Mouse (Mus musculus): ENCODE measurements at regions not wholly inside any gene's neighbourhood (a gene's known extent, or its start where the extent isn't known, plus 50 kb on each side); places are given as distances from the start of the nearest gene placed in this dataset.

DNA sequence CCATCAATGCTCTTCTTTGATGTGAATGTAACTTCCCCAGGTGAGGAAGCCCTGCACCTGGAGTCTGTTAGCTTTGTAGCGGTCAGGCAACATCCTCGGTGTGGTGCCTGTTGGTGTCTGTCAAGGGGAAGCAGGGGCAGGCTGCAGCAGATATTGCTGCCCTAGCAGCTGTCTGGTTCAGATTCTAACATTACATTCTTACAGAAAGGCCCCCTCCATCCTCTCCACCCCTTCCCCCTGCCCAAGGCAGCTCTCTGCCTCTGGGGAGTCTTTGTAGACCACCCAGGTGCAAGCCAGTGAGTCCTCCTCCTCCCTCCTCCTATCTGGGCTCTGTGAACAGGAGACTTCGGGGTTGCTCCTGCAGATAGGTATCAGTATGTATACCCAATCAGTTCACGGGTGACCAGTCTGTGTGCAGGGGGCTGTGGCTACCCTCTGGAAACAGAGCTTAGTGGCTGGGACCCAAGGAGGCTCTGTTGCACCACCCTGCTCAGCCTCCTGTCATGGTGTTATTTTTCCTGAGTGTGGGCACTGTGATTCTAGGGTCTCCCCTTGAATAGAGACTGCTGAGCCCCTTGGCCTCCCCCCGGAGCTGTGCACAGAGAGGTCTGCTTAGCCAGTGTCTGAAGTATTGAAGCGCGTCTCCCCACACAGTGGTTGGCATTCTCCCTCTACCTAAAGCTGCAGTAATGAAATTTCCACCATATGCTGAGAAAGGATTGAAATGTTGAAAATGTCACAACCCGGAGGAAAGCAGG is 394.6 kb upstream of the Zmiz1 start:
- Histone ChIP-seq H3K36me3 (no peaks in the 10 kb centered on the region), H3K27me3 (no peaks in the 10 kb centered on the region), H3K4me1 (peaks cover 66% of the 10 kb centered on the region), H3K27ac (peak overlapping the region; percentile 48; the same call in 1 of the 2 replicates), H3K9ac (no peak overlapping the region), H3K4me2 (no peak overlapping the region), H3K9me3 (replicated peaks) (no peaks in the 10 kb centered on the region), H3K4me3 (replicated peaks) (no peak overlapping the region)
- 40% methylated on average over 8 of the region's 8 CpGs for WGBS
- peak; percentile 27; the same call in 1 of the 2 replicates for ATAC-seq (replicated peaks; ENCODE audit: low FRiP score)

DNA sequence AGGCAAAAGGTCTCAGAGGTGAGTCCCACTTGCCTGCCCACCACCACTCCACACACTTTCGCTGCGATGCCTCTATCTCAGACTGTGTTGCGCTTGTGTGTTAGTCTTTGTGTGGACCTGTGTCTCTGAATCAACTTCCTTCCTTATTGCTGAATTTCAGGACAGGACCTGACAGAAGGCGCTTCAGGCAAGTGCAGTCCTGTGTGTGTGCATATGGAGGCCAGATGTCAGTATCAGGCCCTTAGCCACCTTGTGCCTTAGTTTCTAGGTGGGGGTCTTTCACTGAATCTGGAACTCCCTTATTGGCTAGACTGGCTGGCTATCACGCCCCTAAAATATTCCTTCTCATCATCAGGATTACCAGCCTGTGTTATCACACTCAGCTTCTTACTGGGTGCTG is 391.6 kb upstream of the Zmiz1 start:
- Histone ChIP-seq H3K4me1 (peaks cover 59% of the 10 kb centered on the region), H3K4me2 (no peak overlapping the region), H3K4me3 (replicated peaks) (no peak overlapping the region), H3K27ac (no peak overlapping the region), H3K9ac (no peak overlapping the region), H3K9me3 (replicated peaks) (no peaks in the 10 kb centered on the region), H3K27me3 (peaks cover 3% of the 10 kb centered on the region; the same call in 1 of the 2 replicates), H3K36me3 (no peaks in the 10 kb centered on the region)
- 94% methylated on average over 5 of the region's 5 CpGs for WGBS
- ATAC-seq (replicated peaks; ENCODE audit: low FRiP score) = no peak

DNA sequence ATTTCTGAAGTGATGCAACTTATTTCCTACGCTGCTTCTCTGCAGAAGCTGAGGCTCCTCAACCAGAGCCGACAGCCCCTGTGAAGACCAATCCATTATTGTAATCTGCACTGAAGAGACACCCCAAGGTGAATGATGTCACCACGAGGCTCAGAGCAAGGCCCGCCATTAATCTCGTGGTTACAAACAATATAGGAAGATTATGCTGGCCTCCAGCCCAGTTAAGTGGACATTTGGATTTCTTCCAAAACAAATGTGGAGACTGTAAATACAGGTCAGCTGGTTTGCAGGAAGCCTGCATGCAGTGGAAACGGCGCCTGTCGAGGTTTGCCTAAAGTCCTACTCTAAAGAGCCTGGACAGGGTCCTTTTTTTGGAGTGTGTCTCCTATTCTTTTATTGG is 390.6 kb upstream of the Zmiz1 start:
- peaks cover 50% of the 10 kb centered on the region for H3K4me1 ChIP-seq
- ATAC-seq (replicated peaks; ENCODE audit: low FRiP score) = peak; percentile 62
- 38% methylated on average over 8 of the region's 8 CpGs for WGBS
- peaks cover 3% of the 10 kb centered on the region; the same call in 1 of the 2 replicates for H3K27me3 ChIP-seq
- no peaks in the 10 kb centered on the region for H3K36me3 ChIP-seq
- no peaks in the 10 kb centered on the region for H3K9me3 ChIP-seq (replicated peaks)
- peak overlapping the region; percentile 58; the same call in 1 of the 2 replicates for H3K27ac ChIP-seq
- no peak overlapping the region for H3K4me3 ChIP-seq (replicated peaks)
- H3K4me2 ChIP-seq = no peak overlapping the region
- H3K9ac ChIP-seq = no peak overlapping the region

DNA sequence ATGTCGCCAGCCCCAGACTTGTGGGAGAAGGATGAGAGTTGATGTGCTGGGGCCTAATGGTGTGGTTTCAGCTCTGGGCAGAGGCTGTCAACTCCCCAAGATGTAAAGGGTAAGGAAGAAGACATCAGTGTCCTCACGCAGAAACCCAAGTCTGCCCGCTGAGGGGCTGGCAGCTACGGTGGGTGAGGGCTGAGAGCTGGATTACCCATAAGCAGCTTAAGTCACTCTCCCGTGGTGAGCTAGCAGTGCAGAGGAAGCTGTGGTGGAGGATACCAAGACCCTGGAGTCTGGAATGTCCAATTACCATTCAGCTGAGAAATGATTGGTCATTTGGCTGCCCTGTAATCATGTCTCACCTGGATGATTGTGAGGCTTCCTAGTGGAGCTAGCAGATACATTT is 385.8 kb upstream of the Zmiz1 start:
- no peak for ATAC-seq (replicated peaks; ENCODE audit: low FRiP score)
- Histone ChIP-seq H3K36me3 (no peaks in the 10 kb centered on the region), H3K4me3 (replicated peaks) (no peak overlapping the region), H3K4me2 (no peak overlapping the region), H3K9me3 (replicated peaks) (no peaks in the 10 kb centered on the region), H3K4me1 (peaks cover 12% of the 10 kb centered on the region), H3K27me3 (peaks cover 3% of the 10 kb centered on the region; the same call in 1 of the 2 replicates), H3K9ac (no peak overlapping the region), H3K27ac (no peak overlapping the region)
- 65% methylated on average over 5 of the region's 5 CpGs for whole genome bisulfite sequencing

DNA sequence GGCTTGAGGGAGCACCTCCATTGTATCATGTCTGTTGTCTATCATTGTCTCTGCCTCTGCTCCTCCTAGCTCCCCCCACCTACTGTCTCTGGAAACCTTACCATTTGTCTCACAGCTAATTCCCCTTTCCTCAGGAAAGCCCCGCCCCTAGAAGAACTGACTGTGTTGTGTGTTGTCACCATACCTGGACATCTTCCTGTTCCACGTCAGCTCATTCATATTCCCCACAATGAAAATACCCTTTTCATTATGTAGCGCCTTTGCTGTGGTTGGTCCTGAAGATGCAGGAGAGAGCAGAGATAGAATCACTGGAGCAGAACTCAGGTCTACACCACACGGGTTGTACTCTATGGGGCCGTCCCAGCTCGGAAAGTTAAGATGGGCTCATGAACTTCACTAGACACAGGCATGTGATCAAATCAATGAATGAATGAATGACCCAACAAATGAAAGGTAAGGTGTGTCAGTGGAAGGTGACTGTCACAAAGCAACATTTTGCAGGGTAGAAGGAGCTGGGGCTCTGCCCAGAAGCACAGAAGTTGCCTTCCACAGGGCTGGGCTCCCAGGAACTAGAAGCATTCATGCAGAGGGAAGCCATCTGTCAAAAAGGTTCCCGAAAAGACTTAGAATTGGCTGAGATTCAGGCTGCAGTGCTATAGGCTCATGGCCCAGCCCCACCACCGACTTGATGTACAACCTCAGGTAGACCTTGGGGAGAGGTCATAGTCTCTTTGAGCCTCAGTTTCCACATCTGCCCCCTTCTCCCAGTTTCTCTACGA is 384.8 kb upstream of the Zmiz1 start:
- Histone ChIP-seq H3K27me3 (peaks cover 3% of the 10 kb centered on the region; the same call in 1 of the 2 replicates), H3K27ac (no peak overlapping the region), H3K36me3 (no peaks in the 10 kb centered on the region), H3K9me3 (replicated peaks) (no peaks in the 10 kb centered on the region), H3K4me2 (no peak overlapping the region), H3K4me1 (peaks cover 2% of the 10 kb centered on the region; the same call in 1 of the 2 replicates), H3K4me3 (replicated peaks) (no peak overlapping the region), H3K9ac (no peak overlapping the region)
- no peak for ATAC-seq (replicated peaks; ENCODE audit: low FRiP score)
- WGBS = 79% methylated on average over 9 of the region's 9 CpGs

DNA sequence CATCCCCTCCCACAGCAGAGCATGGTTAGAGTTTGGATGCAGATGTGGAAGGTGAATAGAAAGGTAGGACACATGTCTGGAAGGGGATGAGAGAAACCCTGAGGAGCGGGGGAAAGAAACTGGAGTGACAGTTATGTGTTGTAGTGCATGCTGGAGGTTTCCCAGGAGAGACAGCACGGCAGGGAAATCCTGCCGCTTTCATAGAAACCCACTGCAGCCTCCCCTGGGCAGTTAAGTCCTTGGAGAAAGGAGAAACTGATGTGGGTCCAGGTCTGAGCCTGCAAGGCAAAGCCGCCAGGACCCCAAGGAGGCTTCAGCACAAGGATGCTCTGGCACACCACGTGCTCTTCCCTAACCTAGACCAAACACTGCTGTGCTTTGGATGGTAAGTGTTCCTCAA is 384.1 kb upstream of the Zmiz1 start:
- no peak for ATAC-seq (replicated peaks; ENCODE audit: low FRiP score)
- Histone ChIP-seq H3K4me2 (no peak overlapping the region), H3K36me3 (no peaks in the 10 kb centered on the region), H3K27ac (no peak overlapping the region), H3K9me3 (replicated peaks) (no peaks in the 10 kb centered on the region), H3K9ac (no peak overlapping the region), H3K4me3 (replicated peaks) (no peak overlapping the region), H3K4me1 (no peaks in the 10 kb centered on the region), H3K27me3 (peaks cover 3% of the 10 kb centered on the region; the same call in 1 of the 2 replicates)
- WGBS = 82% methylated on average over 5 of the region's 5 CpGs

DNA sequence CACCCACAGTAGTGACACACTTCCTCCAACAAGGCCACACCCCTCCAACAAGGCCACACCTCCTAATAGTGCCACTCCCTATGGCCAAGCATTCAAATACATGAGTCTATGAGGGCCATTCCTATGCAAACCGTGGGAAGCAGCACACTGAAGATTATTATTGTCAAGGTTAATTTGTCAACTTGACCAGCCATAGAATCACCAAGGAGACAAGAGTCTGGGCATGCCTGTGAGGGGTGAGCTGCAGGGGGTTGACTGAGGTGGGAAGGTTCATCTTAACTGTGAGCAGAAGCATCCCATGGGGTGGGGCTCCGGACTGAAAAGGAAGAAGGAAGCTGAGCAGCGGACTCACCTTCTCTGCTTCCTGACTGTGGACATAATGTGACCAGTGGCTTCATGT is 378.6 kb upstream of the Zmiz1 start:
- 87% methylated on average over 3 of the region's 3 CpGs for WGBS
- no peak for ATAC-seq (replicated peaks; ENCODE audit: low FRiP score)
- no peaks in the 10 kb centered on the region for H3K27me3 ChIP-seq
- H3K4me3 ChIP-seq (replicated peaks) = no peak overlapping the region
- H3K9me3 ChIP-seq (replicated peaks) = no peaks in the 10 kb centered on the region
- H3K36me3 ChIP-seq = no peaks in the 10 kb centered on the region
- no peak overlapping the region for H3K27ac ChIP-seq
- H3K4me1 ChIP-seq = no peaks in the 10 kb centered on the region
- H3K4me2 ChIP-seq = no peak overlapping the region
- H3K9ac ChIP-seq = no peak overlapping the region

DNA sequence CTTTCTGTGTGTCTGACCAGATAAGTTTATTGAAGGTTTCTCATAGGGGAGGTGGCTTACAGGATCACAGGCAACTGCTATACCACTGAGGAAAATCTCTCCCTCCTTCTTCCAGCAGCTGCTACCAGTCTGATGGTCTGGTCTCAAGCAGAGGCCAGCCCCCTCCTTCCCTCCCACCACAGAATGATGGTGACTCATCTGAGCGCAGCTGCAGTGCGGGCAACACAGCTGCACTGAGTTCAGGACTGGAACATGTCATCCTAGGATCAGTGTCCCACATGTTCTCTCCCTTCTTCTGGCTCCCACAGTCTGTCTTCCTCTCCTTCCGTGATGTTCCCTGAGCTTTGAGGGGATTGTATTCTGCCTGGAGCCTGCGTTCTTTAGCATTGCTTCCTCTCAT is 375.1 kb upstream of the Zmiz1 start:
- Histone ChIP-seq H3K4me1 (no peaks in the 10 kb centered on the region), H3K4me3 (replicated peaks) (no peak overlapping the region), H3K27me3 (no peaks in the 10 kb centered on the region), H3K9me3 (replicated peaks) (no peaks in the 10 kb centered on the region), H3K27ac (no peak overlapping the region), H3K36me3 (no peaks in the 10 kb centered on the region), H3K9ac (no peak overlapping the region), H3K4me2 (no peak overlapping the region)
- 82% methylated on average over 4 of the region's 4 CpGs for WGBS
- ATAC-seq (replicated peaks; ENCODE audit: low FRiP score) = no peak

DNA sequence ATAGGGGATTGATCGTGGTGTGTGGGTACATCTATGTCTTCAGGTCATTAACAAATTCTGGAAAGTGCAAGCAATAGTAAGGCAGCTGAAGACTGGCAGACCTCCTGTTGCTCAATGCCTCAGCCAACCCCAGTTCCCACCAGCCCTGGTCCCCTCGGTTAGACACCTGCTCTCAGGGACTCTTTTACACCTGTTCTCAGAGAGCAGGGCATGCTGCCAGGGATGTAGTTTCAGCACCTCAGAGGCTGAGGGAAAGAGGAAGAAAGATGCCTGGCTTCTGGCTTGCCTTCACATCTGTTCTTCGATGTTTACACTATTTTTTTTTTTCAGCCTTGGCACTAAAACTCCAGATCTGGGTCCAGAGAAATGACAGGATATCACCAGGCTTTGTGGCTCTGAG is 362.2 kb upstream of the Zmiz1 start:
- ATAC-seq (replicated peaks; ENCODE audit: low FRiP score) = no peak
- Histone ChIP-seq H3K27me3 (no peaks in the 10 kb centered on the region), H3K27ac (no peak overlapping the region), H3K4me2 (no peak overlapping the region), H3K36me3 (no peaks in the 10 kb centered on the region), H3K4me3 (replicated peaks) (no peak overlapping the region), H3K9ac (no peak overlapping the region), H3K4me1 (peaks cover 4% of the 10 kb centered on the region), H3K9me3 (replicated peaks) (0 out of 2 replicates have a peak, but pooled peaks cover 3% of the 10 kb centered on the region)
- WGBS = 86% methylated on average over 3 of the region's 3 CpGs

DNA sequence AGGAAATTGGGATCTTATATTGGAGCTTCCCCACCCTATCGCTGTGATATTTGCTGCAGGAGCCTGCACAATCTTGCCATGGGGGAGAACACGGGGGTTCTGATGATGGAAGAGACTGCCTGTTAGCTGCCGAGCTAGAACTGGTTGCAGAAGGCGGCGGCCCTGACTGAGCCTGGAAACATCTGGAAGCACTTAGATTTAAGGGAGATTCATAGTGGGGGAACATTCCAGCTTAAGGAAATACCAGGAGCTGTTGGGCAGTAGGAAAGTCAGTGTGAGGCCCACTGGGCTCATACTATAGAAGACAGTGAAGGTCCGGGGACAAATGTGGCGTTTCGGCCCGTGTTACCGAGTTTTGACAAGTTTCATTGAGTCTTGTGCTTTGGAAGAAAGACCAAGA is 353.6 kb upstream of the Zmiz1 start:
- Histone ChIP-seq H3K9me3 (replicated peaks) (no peaks in the 10 kb centered on the region), H3K4me1 (peaks cover 46% of the 10 kb centered on the region), H3K4me2 (no peak overlapping the region), H3K27me3 (no peaks in the 10 kb centered on the region), H3K4me3 (replicated peaks) (no peak overlapping the region), H3K27ac (no peak overlapping the region), H3K9ac (no peak overlapping the region), H3K36me3 (no peaks in the 10 kb centered on the region)
- 75% methylated on average over 10 of the region's 10 CpGs for WGBS
- ATAC-seq (replicated peaks; ENCODE audit: low FRiP score) = no peak

DNA sequence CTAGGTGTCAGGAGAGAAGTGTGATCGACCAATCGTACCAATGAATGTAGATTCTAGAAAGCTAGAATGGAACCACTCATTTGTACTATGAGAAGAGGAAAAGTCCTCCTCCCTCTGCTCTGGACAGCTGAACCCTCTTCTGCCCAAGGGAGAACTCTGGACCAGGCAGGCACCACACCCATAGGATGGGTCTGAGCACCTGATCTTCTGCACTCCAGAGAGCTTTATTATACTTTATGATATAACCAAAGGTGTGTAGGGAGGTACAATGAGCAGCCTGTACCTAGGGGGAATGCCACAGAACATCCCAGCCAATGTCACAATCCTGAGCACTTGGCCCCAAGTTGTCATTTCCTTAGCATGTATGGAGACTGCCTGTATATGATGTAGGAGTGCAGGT is 352.5 kb upstream of the Zmiz1 start:
- no peak overlapping the region for H3K4me2 ChIP-seq
- no peaks in the 10 kb centered on the region for H3K36me3 ChIP-seq
- 95% methylated on average over 2 of the region's 2 CpGs for WGBS
- H3K9me3 ChIP-seq (replicated peaks) = no peaks in the 10 kb centered on the region
- H3K27me3 ChIP-seq = no peaks in the 10 kb centered on the region
- ATAC-seq (replicated peaks; ENCODE audit: low FRiP score) = no peak
- H3K4me1 ChIP-seq = peaks cover 50% of the 10 kb centered on the region
- H3K27ac ChIP-seq = no peak overlapping the region
- H3K9ac ChIP-seq = no peak overlapping the region
- no peak overlapping the region for H3K4me3 ChIP-seq (replicated peaks)

DNA sequence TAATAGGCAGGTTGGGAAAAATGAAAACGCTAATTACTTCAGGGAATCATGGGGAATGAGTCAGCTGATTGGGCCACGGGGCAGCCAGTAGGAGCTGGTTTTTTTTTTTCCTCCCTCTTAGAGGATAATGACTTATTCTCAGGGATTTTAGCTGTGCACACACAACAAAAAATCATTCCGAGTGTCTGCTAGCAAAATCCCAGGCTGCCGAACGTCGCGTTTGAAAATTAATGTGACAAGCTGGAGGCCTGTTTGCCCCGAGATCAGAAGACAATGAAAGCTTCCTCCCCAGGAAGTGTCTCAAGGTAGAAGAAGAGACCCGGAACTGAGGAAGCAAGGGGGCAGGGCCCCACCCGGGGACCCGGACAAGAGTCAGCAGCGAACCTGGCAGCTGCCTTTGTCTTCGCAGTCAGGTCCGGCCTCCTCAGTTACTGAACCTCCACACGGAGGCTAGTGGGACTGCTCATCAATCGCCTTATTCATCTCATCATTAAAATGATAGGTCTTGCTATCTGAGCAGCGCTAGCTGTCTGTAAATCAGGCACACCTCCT is 350.8 kb upstream of the Zmiz1 start:
- H3K4me1 ChIP-seq = peaks cover 41% of the 10 kb centered on the region
- no peaks in the 10 kb centered on the region for H3K36me3 ChIP-seq
- no peaks in the 10 kb centered on the region for H3K27me3 ChIP-seq
- WGBS = 5% methylated on average over 17 of the region's 17 CpGs
- no peaks in the 10 kb centered on the region for H3K9me3 ChIP-seq (replicated peaks)
- peak overlapping the region; percentile 5; the same call in 1 of the 2 replicates for H3K4me3 ChIP-seq (replicated peaks)
- H3K9ac ChIP-seq = 0 out of 2 replicates have a peak overlapping the region, but pooled peaks have one; percentile 16
- peak overlapping the region; percentile 96 for H3K27ac ChIP-seq
- peak; percentile 65; the same call in 1 of the 2 replicates for ATAC-seq (replicated peaks; ENCODE audit: low FRiP score)
- peak overlapping the region; percentile 47 for H3K4me2 ChIP-seq

All from kidney, embryonic 15.5 days (tissue).